Mouse (Mus musculus) MEL (cell line): ENCODE measurements around the gene Chd2. TPM values are rescaled to one million over a fixed set of nuclear protein-coding genes. Genes with fewer than 3 reads are reported as not detected.

Experiments used
- DNase-seq: peaks from one replicate; pipeline ENCODE4 v3.0.0; 2011; ENCODE audit warnings: low read depth, low spot score
- H3K27ac ChIP-seq: 2 replicates; pipeline ENCODE4 v1.5.1; 2012; ENCODE audit warnings: low read depth, mild to moderate bottlenecking, control low read depth, low read length, moderate library complexity; ENCODE audit not compliant: control insufficient read depth
- H3K27me3 ChIP-seq, 2 experiments: fragments of 150-350 bp in 1 of 2; sonication (generic) in 1 of 2; 2 replicates each; pipeline ENCODE4 v1.6.1; 2012; ENCODE audit warnings: low read length in 2 of 2, mild to moderate bottlenecking in 2 of 2, improper control_type of control experiment in 1 of 2, moderate library complexity in 1 of 2; ENCODE audit not compliant: insufficient read depth in 2 of 2, control insufficient read depth in 1 of 2
- H3K36me3 ChIP-seq, 2 experiments: 2 replicates each; pipeline ENCODE4 v1.6.1; 2012 to 2014; ENCODE audit warnings: low read length in 2 of 2, improper control_type of control experiment in 1 of 2, inconsistent platforms in 1 of 2, mild to moderate bottlenecking in 1 of 2; ENCODE audit not compliant: insufficient read depth in 2 of 2, control insufficient read depth in 1 of 2
- H3K4me1 ChIP-seq, 2 experiments: fragments of 150-350 bp in 1 of 2; sonication (generic) in 1 of 2; 2 replicates each; pipeline ENCODE4 v1.6.1; 2012; ENCODE audit warnings: low read length in 2 of 2, improper control_type of control experiment in 1 of 2, mild to moderate bottlenecking in 1 of 2; ENCODE audit not compliant: insufficient read depth in 2 of 2, control insufficient read depth in 1 of 2
- H3K4me3 ChIP-seq, 2 experiments: fragments of 150-350 bp in 1 of 2; sonication (generic) in 1 of 2; 2 replicates each; pipeline ENCODE4 v1.5.1; 2012; ENCODE audit warnings: low read depth in 2 of 2, low read length in 2 of 2, mild to moderate bottlenecking in 2 of 2, moderate library complexity in 2 of 2, control low read depth in 1 of 2, improper control_type of control experiment in 1 of 2; ENCODE audit not compliant: control insufficient read depth in 1 of 2, insufficient read depth in 1 of 2
- H3K79me2 ChIP-seq: 2 replicates; pipeline ENCODE4 v1.6.1; 2012; ENCODE audit warnings: mild to moderate bottlenecking, low read length, moderate library complexity; ENCODE audit not compliant: control insufficient read depth, poor library complexity, insufficient read depth
- H3K9ac ChIP-seq: 2 replicates; pipeline ENCODE4 v1.6.1; 2012; ENCODE audit warnings: low read depth, mild to moderate bottlenecking, control low read depth, low read length, moderate library complexity; ENCODE audit not compliant: control insufficient read depth, poor library complexity, severe bottlenecking
- H3K9me3 ChIP-seq: fragments of 150-350 bp; sonication (generic); replicated peaks from 2 replicates; pipeline ENCODE4 v1.6.1; 2012; ENCODE audit warnings: mild to moderate bottlenecking, low read length, improper control_type of control experiment, moderate library complexity; ENCODE audit not compliant: insufficient read depth
- BHLHE40 ChIP-seq: IDR thresholded peaks from 2 replicates; pipeline ENCODE4 v1.6.1; 2012; ENCODE audit warnings: low read depth, mild to moderate bottlenecking, inconsistent platforms, low read length, improper control_type of control experiment, borderline replicate concordance
- CTCF ChIP-seq, 3 experiments: IDR thresholded peaks in 2 of 3; conservative IDR thresholded peaks in 1 of 3; 2 replicates each; pipeline ENCODE4 v1.5.1; 2011 to 2012; ENCODE audit warnings: low read length in 3 of 3, low read depth in 2 of 3, mild to moderate bottlenecking in 2 of 3, improper control_type of control experiment in 1 of 3, inconsistent platforms in 1 of 3, mixed read lengths in 1 of 3, moderate library complexity in 1 of 3; ENCODE audit not compliant: control insufficient read depth in 1 of 3, insufficient read depth in 1 of 3, poor library complexity in 1 of 3, severe bottlenecking in 1 of 3
- E2F4 ChIP-seq: IDR thresholded peaks from 2 replicates; pipeline ENCODE4 v1.6.1; 2011; ENCODE audit warnings: low read depth, low read length, improper control_type of control experiment, borderline replicate concordance
- ELF1 ChIP-seq: IDR thresholded peaks from 2 replicates; pipeline ENCODE4 v1.6.1; 2014; ENCODE audit warnings: low read depth, mild to moderate bottlenecking, inconsistent platforms, low read length, improper control_type of control experiment, moderate library complexity
- EP300 ChIP-seq, 2 experiments: IDR thresholded peaks; 2 replicates each; pipeline ENCODE4 v1.6.1; 2011; ENCODE audit warnings: improper control_type of control experiment in 2 of 2, low read length in 2 of 2, low read depth in 1 of 2, mild to moderate bottlenecking in 1 of 2
- ETS1 ChIP-seq: IDR thresholded peaks from 2 replicates; pipeline ENCODE4 v1.6.1; 2012; ENCODE audit warnings: low read depth, mild to moderate bottlenecking, inconsistent platforms, low read length, improper control_type of control experiment, moderate library complexity
- GABPA ChIP-seq: IDR thresholded peaks from 2 replicates; pipeline ENCODE4 v1.6.1; 2012; ENCODE audit warnings: low read depth, mild to moderate bottlenecking, inconsistent platforms, low read length, improper control_type of control experiment, moderate library complexity
- GATA1 ChIP-seq: IDR thresholded peaks from 2 replicates; pipeline ENCODE4 v1.6.1; 2011; ENCODE audit warnings: low read depth, low read length, improper control_type of control experiment
- HCFC1 ChIP-seq: IDR thresholded peaks from 2 replicates; pipeline ENCODE4 v1.6.1; 2012; ENCODE audit warnings: low read depth, mild to moderate bottlenecking, inconsistent platforms, low read length, improper control_type of control experiment, moderate library complexity
- KAT2A ChIP-seq: conservative IDR thresholded peaks from 2 replicates; pipeline ENCODE4 v1.6.1; 2012; ENCODE audit warnings: low read depth, low read length, improper control_type of control experiment, inconsistent platforms
- MAZ ChIP-seq: IDR thresholded peaks from 2 replicates; pipeline ENCODE4 v1.6.1; 2012; ENCODE audit warnings: low read depth, mild to moderate bottlenecking, inconsistent platforms, low read length, improper control_type of control experiment
- MEF2A ChIP-seq: IDR thresholded peaks from 2 replicates; pipeline ENCODE4 v1.6.1; 2014; ENCODE audit warnings: low read depth, mild to moderate bottlenecking, inconsistent platforms, low read length, improper control_type of control experiment; ENCODE audit not compliant: poor library complexity, insufficient replicate concordance, severe bottlenecking; ENCODE audit errors: extremely low read depth
- MYB ChIP-seq: IDR thresholded peaks from 2 replicates; pipeline ENCODE4 v1.6.1; 2011; ENCODE audit warnings: mild to moderate bottlenecking, low read depth, low read length, improper control_type of control experiment
- RCOR1 ChIP-seq: IDR thresholded peaks from 2 replicates; pipeline ENCODE4 v1.6.1; 2012; ENCODE audit warnings: low read depth, mild to moderate bottlenecking, inconsistent platforms, low read length, improper control_type of control experiment
- SIN3A ChIP-seq: IDR thresholded peaks from 2 replicates; pipeline ENCODE4 v1.6.1; 2012; ENCODE audit warnings: low read length, improper control_type of control experiment, inconsistent platforms
- SMC3 ChIP-seq: IDR thresholded peaks from 2 replicates; pipeline ENCODE4 v1.6.1; 2011; ENCODE audit warnings: low read depth, low read length, improper control_type of control experiment
- TAL1 ChIP-seq: IDR thresholded peaks from 2 replicates; pipeline ENCODE4 v1.6.1; 2012; ENCODE audit warnings: mild to moderate bottlenecking, inconsistent platforms, low read length, moderate library complexity, mixed read lengths
- TBP ChIP-seq: IDR thresholded peaks from 2 replicates; pipeline ENCODE4 v1.8.0; 2011; ENCODE audit warnings: low read depth, low read length, improper control_type of control experiment
- USF2 ChIP-seq, 2 experiments: IDR thresholded peaks; 2 replicates each; pipeline ENCODE4 v1.6.1; 2011 to 2012; ENCODE audit warnings: improper control_type of control experiment in 2 of 2, low read length in 2 of 2, borderline replicate concordance in 1 of 2, inconsistent platforms in 1 of 2, low read depth in 1 of 2, mild to moderate bottlenecking in 1 of 2; ENCODE audit not compliant: insufficient read depth in 1 of 2
- ZC3H11A ChIP-seq: IDR thresholded peaks from 2 replicates; pipeline ENCODE4 v1.6.1; 2012; ENCODE audit warnings: low read depth, mild to moderate bottlenecking, inconsistent platforms, low read length, improper control_type of control experiment
- ZKSCAN1 ChIP-seq: IDR thresholded peaks from 2 replicates; pipeline ENCODE4 v1.6.1; 2012; ENCODE audit warnings: low read depth, mild to moderate bottlenecking, inconsistent platforms, low read length, improper control_type of control experiment, moderate library complexity
- ZNF384 ChIP-seq: IDR thresholded peaks from 2 replicates; pipeline ENCODE4 v1.6.1; 2012; ENCODE audit warnings: low read depth, mild to moderate bottlenecking, inconsistent platforms, low read length, improper control_type of control experiment
- polyA plus RNA-seq, 2 experiments: library from polyadenylated mRNA; stranded (reverse) in 1 of 2; unstranded in 1 of 2; fragments of >175 nt in 1 of 2; fragments of >200 nt in 1 of 2; gene quantifications; 2 replicates each; pipeline versions ENCODE4 v1.2.1 to v1.2.4; 2012; ENCODE audit warnings: low replicate concordance in 2 of 2, low read depth in 1 of 2; ENCODE audit not compliant: insufficient read length in 2 of 2, insufficient read depth in 1 of 2, missing spikeins in 1 of 2
- total RNA-seq: library from RNA; depleted of rRNA; stranded (reverse); fragments of 300-350 nt; gene quantifications from 2 replicates; pipeline ENCODE4 v1.2.3, GENCODE M21; 2012

Chd2 gene
- total and polyA plus RNA-seq, 3 experiments, result 9.9 to 275 (median 21.4) TPM

DNA sequence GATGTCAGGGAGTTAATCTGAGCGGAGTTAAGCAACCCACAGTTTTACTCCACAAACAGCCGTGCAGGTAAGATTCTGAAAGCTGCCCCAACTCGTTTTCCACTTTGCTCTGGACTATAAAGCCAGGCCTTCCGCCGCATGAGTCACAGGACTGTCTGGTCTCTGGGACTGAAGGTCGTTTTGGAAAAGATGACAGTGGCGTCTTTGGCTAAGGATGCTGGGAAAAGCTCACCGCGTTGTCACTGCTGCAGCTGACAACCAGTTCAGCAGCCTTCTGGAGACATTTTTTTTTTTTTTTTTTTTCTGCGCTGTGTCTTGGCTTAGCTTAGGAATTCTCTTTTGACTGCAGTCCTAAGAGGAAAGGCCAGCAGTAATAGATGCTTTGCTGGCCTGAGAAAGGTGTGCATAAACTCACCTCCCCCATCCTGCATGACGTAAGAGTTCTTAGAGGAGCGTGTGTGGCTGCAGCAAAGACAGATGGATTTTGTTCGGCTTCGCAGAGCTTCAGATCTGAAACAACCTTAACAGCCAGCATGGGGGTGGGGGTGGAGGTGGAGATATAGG, 47.7 kb upstream of the Chd2 start:
- no peak for DNase-seq
- peaks cover 0 to 16% of the 10 kb centered on the region in 2 experiments; a peak in 2 of 4 replicates for H3K36me3 ChIP-seq
- TF ChIP-seq BHLHE40 (no peak), MAZ (no peak), KAT2A (no peak), SIN3A (no peak)
- H3K27ac ChIP-seq, result no peak overlapping the region
- no peaks in the 10 kb centered on the region; the same call in 1 of the 2 replicates for H3K79me2 ChIP-seq
- H3K4me1 ChIP-seq, result peaks cover 11 to 27% of the 10 kb centered on the region in 2 experiments
- no peaks in the 10 kb centered on the region for H3K9me3 ChIP-seq
- H3K9ac ChIP-seq, result no peak overlapping the region
- H3K27me3 ChIP-seq, result no peaks in the 10 kb centered on the region
- no peak overlapping the region for H3K4me3 ChIP-seq

DNA sequence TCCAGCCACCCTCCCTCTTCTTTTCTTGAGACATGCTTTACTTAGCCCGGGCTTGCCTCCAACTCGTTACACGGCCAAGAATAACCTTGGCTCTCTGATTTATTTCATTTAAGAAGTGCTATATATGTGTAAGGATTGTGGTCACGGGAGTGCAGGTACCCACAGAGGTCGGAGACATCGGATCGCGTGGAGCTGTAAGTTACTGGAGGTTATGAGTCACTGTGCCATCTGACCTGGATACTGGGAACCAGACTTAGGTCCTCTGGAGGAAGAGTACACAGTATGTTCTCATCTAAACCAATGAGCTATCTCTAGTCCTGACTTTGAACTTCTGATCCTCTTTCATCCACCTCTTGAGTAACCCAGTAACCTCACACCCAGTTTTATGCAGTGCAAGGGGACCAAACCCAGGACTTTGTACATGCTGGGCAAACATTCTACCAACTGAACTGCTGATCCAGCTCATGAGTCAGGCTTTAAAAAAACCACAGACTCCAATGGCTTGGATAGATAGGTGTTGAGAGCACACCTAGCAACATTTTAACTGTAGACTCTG, 46.8 kb upstream of the Chd2 start:
- DNase-seq, result peak; percentile 67
- H3K27me3 ChIP-seq, result no peaks in the 10 kb centered on the region
- no peak overlapping the region for H3K27ac ChIP-seq
- H3K9ac ChIP-seq, result no peak overlapping the region
- H3K9me3 ChIP-seq, result no peaks in the 10 kb centered on the region
- peaks cover 11 to 32% of the 10 kb centered on the region in 2 experiments for H3K4me1 ChIP-seq
- H3K4me3 ChIP-seq, result no peak overlapping the region
- peaks cover 0 to 21% of the 10 kb centered on the region in 2 experiments; a peak in 2 of 4 replicates for H3K36me3 ChIP-seq
- no peaks in the 10 kb centered on the region; the same call in 1 of the 2 replicates for H3K79me2 ChIP-seq
- peak; percentile 42; the same call in 1 of the 2 replicates for TF ChIP-seq GATA1
- no peak for TF ChIP-seq ZC3H11A
- TF ChIP-seq ZKSCAN1, result no peak
- TF ChIP-seq EP300 (IDR thresholded peaks at IDR 0.05; ENCODE audit: low read depth in 1 of 2, low read length in 2 of 2), result peak; percentile 68 to 69
- TF ChIP-seq ZNF384, result 0 out of 2 replicates have a peak, but pooled peaks have one; percentile 31
- TF ChIP-seq USF2 (IDR thresholded peaks at IDR 0.05; ENCODE audit: borderline replicate concordance in 1 of 2, insufficient read depth in 1 of 2, low read depth in 1 of 2, low read length in 2 of 2), result no peak
- peak; percentile 41; the same call in 1 of the 2 replicates for TF ChIP-seq ETS1
- TF ChIP-seq E2F4, result no peak
- no peak for TF ChIP-seq RCOR1
- no peak for TF ChIP-seq ELF1
- no peak for TF ChIP-seq GABPA
- peak; percentile 40; the same call in 1 of the 2 replicates for TF ChIP-seq MYB
- no peak for TF ChIP-seq SMC3
- TF ChIP-seq CTCF (IDR thresholded peaks at IDR 0.05 in 2 of 3, conservative IDR thresholded peaks at IDR 0.05 in 1 of 3; ENCODE audit: control insufficient read depth in 1 of 3, insufficient read depth in 1 of 3, low read depth in 2 of 3, low read length in 3 of 3, poor library complexity in 1 of 3, severe bottlenecking in 1 of 3), result no peak
- TF ChIP-seq HCFC1, result no peak
- no peak for TF ChIP-seq MEF2A
- no peak for TF ChIP-seq BHLHE40
- TF ChIP-seq TBP, result no peak
- TF ChIP-seq TAL1, result peak; percentile 54
